Mouse (Mus musculus) heart, adult 2 months (tissue): ENCODE measurements at regions not wholly inside any gene's neighbourhood (a gene's known extent, or its start where the extent isn't known, plus 50 kb on each side); places are given as distances from the start of the nearest gene placed in this dataset.

ENCODE experiments used
- CTCF ChIP-seq: fragments of 200-600 bp; IDR thresholded peaks from 2 replicates; pipeline ENCODE4 v1.8.1; 2022; ENCODE audit warnings: antibody characterized with exemption, mild to moderate bottlenecking, moderate library complexity
- EP300 ChIP-seq: fragments of 200-500 bp; IDR thresholded peaks from 2 replicates; pipeline ENCODE4 v1.6.1; 2011; ENCODE audit warnings: low read depth, low read length, control low read depth; ENCODE audit not compliant: insufficient read depth

DNA sequence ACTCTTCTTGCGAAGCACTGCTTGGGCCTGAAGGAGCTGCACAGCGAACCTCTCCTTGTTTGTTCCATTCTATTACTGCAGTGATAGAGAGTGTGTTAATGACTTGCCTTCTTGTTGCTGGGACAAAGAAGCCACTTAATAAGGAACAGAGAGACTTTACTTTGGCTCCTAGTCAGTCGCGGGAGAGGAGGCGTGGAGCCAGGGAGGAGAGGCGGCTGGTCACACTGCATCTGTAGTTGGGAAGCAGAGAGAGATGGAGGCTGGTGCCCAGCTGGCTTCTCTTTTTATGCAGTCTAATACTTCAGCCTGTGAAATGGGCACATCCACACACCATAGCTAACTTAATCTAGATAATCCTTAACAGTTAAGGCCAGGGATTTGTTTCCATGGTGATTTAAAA, 159.4 kb upstream of the Kcnab2 start:
- TF ChIP-seq CTCF (no peak), EP300 (no peak)
